Mouse (Mus musculus) bone marrow, adult 2 months (tissue): Measurements from ENCODE around the gene Rab11b. TPM values are rescaled to one million over a fixed set of nuclear protein-coding genes. Genes with fewer than 3 reads are reported as not detected.

ENCODE experiments used
- H3K27ac ChIP-seq: fragments of 200-500 bp; 2 replicates; pipeline ENCODE4 v1.5.1; 2012; ENCODE audit warnings: low read depth, mild to moderate bottlenecking, control low read depth, inconsistent platforms, low read length; ENCODE audit not compliant: control insufficient read depth, poor library complexity, insufficient read depth
- H3K4me1 ChIP-seq: fragments of 200-500 bp; 2 replicates; pipeline ENCODE4 v1.6.1; 2011; ENCODE audit warnings: low read length; ENCODE audit not compliant: control insufficient read depth, insufficient read depth
- H3K4me3 ChIP-seq: fragments of 200-500 bp; replicated peaks from 2 replicates; pipeline ENCODE3; 2011; ENCODE audit warnings: mild to moderate bottlenecking, low read depth, low read length, control low read depth; ENCODE audit not compliant: control insufficient read depth
- CTCF ChIP-seq: fragments of 200-500 bp; IDR thresholded peaks from 2 replicates; pipeline ENCODE4 v1.5.1; 2011; ENCODE audit warnings: low read length, control low read depth; ENCODE audit not compliant: control insufficient read depth, insufficient read depth
- POLR2A ChIP-seq: fragments of 200-500 bp; IDR thresholded peaks from 2 replicates; pipeline ENCODE4 v1.6.1; 2011; ENCODE audit warnings: low read depth, mild to moderate bottlenecking, control low read depth, low read length, borderline replicate concordance; ENCODE audit not compliant: control insufficient read depth
- WGBS: fragments of 180-500 bp; shearing (Covaris S2); methylation state at CpG from one replicate; pipeline ENCODE4 v1.1.7; 2018; 5-methylcytosine and 5-hydroxymethylcytosine counted together
- polyA plus RNA-seq: library from polyadenylated mRNA; stranded (reverse); fragments of >200 nt; gene quantifications from 2 replicates; pipeline ENCODE4 v1.2.4, GENCODE M21; 2011; ENCODE audit warnings: low replicate concordance; ENCODE audit not compliant: missing spikeins, insufficient read depth, insufficient read length

Rab11b gene
- 45.8 and 57.6 TPM in 2 replicates for polyA plus RNA-seq

DNA sequence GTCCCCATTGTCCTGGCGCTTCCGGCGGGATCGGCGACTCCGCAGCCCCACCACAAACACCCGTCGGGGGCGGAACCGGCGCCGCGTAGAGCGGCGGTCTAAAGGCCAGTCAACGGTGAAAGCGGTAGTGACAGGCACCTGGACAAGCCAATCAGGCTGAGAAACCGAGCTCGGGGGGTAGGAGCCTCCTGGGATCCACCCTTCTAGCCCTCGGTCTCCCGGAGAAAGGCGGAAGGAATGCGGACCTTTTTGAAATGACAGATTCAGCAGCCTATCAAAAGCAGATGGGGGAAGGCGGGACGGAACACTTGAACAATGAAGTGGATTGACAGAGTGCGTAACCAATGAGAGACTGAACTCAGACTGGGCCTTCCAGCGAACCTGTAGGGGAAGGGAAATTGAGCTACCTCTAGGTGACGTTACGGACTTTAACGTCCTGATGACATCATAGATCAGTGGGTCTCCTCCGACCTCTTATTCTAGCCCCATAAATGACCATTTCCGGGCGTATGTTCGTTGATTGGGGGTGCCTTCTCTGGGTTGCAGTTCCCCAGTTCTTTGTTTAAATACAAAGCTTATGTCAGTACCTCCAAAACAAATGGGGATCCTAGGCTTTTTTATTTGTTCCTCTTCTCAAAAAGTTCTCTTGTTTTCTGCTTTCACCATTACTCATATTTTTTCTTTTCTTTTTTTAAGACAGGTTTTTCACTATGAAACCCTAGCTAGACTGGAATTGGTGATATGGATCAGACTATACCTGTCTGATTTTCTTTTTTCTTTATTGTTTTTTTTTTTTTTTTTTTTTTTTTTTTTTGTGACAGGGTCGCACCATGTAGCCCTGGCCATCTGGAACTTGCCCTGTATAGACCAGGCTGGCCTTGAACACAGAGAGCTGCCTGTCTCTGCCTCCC is at the start of gene Rab11b:
Rab11b (minus strand) TSS at position 276 of the 911 bp plus-strand sequence.
- 2% methylated on average over 35 of the region's 35 CpGs for WGBS
- H3K4me1 ChIP-seq, result peaks cover 1% of the 10 kb centered on the region; the same call in 1 of the 2 replicates
- TF ChIP-seq POLR2A, result no peak; the same call in 1 of the 2 replicates
- TF ChIP-seq CTCF, result no peak
- peak within 1 kb of the TSS; percentile 99 for H3K27ac ChIP-seq
- H3K4me3 ChIP-seq, result peak within 1 kb of the TSS; percentile 74

DNA sequence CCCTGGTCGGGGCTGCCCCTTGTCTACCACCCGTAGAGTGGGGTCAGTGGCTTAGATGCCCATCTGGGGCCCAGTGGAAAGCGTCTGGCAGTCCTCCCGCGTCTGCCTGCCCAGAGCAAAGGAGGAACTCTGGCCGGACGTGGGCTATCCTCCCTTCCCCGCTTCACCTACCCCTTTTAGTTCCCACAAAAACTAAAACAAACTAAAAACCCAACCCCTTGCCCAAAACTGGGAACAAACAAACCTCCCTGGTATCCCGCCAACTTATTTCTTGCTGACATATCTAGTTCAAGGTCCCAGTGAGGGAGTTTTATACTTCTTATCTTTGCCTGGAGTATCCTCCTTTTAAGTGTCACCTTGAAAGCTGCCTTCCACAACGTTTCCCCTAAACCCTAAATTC is 47.9 kb upstream of the Rab11b start:
- no peak overlapping the region for H3K27ac ChIP-seq
- 4% methylated on average over 10 of the region's 10 CpGs for WGBS
- H3K4me3 ChIP-seq, result no peak overlapping the region
- H3K4me1 ChIP-seq, result no peaks in the 10 kb centered on the region; the same call in 1 of the 2 replicates
- TF ChIP-seq POLR2A (no peak), CTCF (no peak)

DNA sequence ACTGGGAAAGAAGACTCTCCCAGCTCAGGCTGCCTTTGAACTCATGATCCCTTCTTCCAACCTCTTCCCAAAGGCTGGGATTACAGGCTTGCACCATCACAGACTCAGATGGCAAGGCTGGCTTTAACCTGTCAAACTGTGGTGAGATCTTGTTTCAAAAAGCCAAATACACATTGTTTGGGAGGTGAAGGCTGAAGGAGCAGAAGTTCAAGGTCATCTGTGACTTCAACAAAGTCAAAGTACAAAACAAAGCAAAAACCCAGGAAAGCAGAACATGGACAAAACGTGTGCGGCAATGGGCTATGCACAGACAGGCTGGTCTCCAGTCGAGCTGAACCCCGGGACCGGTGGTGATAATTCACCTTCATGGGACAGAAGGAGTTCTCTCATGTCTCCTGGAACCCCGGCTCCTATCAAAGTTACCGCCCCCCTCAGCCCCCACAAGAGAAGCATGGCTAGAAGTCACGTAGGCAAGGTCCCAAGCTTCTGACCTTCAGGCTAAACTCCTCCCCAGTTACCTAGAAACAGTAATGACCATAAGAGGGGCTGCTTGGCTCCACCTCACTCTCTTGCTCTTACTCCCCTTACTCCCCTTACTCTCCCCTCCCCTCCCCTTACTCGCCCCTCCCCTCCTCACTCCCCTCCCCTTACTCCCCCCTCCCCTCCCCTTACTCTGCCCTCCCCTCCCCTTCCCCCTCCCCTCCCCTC is 47.0 kb upstream of the Rab11b start:
- Histone ChIP-seq H3K27ac (no peak overlapping the region), H3K4me3 (no peak overlapping the region), H3K4me1 (no peaks in the 10 kb centered on the region; the same call in 1 of the 2 replicates)
- TF ChIP-seq CTCF, result no peak
- no peak for TF ChIP-seq POLR2A
- 72% methylated on average over 8 of the region's 9 CpGs for WGBS

DNA sequence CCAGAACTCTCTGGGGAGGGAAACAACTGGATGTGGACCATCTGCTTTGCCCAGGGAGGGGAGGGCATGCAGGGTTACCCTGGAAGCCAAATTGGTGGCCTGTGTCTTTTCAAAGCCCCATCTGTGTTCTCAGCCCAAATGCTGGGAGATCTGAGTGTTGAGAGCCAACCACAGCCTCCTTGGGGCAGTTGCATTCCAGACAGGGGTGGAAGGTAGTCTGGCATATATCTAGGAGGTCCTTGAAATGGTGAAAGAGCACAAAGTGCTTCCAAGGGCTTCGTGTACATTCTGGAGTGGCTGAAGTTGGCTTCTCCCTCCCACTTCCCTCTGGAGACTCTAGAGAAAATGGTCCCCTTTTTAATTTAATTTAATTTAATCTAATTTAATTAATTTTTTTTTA is 44.4 kb upstream of the Rab11b start:
- TF ChIP-seq POLR2A (no peak), CTCF (no peak)
- WGBS, result 66% methylated on average over 1 of the region's 1 CpGs
- Histone ChIP-seq H3K4me1 (no peaks in the 10 kb centered on the region), H3K27ac (no peak overlapping the region), H3K4me3 (no peak overlapping the region)

DNA sequence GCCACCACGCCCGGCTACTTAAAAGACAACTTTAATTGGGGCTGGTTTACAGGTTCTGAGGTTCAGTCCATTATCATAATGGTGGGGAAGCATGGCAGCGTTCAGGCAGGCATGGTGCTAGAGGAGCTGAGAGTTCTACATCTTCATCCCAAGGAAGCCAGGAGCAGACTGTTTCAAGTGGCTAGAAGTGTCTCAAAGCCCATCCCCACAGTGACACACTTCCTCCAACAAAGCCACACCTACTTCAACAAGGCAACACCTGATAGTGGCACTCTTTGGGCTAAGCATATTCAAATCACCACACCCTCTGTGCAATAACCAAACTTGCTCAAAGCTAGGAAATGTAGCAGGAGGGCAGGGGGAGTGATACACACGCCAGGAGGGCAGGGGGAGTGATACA is 43.9 kb upstream of the Rab11b start:
- Histone ChIP-seq H3K4me1 (no peaks in the 10 kb centered on the region), H3K4me3 (no peak overlapping the region), H3K27ac (no peak overlapping the region)
- TF ChIP-seq CTCF (no peak), POLR2A (no peak)
- 59% methylated on average over 4 of the region's 4 CpGs for WGBS

DNA sequence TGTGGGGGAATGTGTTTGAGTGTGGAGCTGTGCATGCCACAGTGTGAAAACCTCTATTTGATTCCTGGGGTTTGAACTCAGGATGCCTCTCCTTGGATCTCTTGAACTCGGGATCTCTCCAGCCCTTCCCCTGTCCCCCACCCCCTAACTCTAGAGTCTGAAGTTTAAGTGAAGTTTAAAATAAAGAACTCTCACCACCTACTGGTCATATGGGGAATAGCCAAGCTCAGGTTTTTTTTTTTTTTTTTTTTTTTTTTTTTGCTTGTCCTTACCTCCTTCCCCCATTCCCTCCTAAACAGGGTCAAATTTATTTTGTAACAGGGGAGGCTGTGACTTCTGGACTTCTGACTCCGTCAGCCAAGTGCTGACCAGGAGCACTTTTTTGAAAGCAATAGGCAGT is 41.9 kb upstream of the Rab11b start:
- TF ChIP-seq POLR2A (no peak), CTCF (no peak)
- Histone ChIP-seq H3K4me1 (no peaks in the 10 kb centered on the region), H3K27ac (no peak overlapping the region), H3K4me3 (no peak overlapping the region)
- WGBS, result 0% methylated on average over 2 of the region's 2 CpGs

DNA sequence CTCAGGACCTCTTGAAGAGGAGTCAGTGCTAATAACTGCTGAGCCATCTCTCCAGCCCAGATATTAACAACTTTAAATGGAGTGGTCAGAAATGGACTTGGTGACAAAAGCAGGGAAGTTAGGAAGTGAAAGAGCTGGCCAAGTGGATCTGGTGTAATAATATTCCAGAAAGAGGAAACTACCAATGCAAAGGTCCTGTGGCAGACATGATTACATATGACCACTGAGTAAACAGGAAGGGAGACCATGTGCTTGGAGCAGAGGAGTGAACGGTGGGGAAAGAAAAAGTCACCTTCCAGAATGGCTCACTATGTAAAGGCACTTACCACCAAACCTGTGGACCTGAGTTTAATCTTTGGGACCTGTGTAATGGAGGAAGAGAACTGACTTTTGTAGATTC is 38.9 kb upstream of the Rab11b start:
- no peak for TF ChIP-seq POLR2A
- no peak for TF ChIP-seq CTCF
- 5% methylated on average over 1 of the region's 1 CpGs for WGBS
- Histone ChIP-seq H3K4me3 (no peak overlapping the region), H3K4me1 (no peaks in the 10 kb centered on the region), H3K27ac (no peak overlapping the region)

DNA sequence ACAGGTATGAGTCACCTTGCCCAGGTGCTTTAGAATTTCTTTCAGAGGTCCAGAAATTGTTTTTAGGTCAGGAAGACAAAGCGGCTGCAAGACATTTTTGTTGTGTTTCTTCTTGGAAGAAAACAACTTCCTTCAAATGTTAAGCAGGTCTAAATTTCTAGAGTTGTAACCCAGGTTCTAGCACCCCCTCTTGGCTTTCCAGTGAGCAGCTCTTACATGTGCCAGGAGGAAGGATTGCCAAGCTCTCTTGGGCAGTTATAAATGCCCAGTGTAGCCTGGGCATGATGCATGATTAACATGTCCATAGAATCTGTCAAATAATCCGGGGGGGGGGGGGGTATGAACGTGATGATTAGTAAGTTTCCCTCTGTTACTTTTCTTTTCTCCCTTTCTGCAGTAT is 38.0 kb upstream of the Rab11b start:
- no peaks in the 10 kb centered on the region for H3K4me1 ChIP-seq
- no peak overlapping the region for H3K4me3 ChIP-seq
- TF ChIP-seq CTCF (no peak), POLR2A (no peak)
- H3K27ac ChIP-seq, result no peak overlapping the region
- 29% methylated on average over 3 of the region's 3 CpGs for WGBS
